Mouse (Mus musculus) MEL (cell line): ENCODE results near the gene Ptprn. TPM values are rescaled to one million over a fixed set of nuclear protein-coding genes. Genes with fewer than 3 reads are reported as not detected.

Experiments used
- DNase-seq: peaks from one replicate; pipeline ENCODE4 v3.0.0; 2011; ENCODE audit warnings: low read depth, low spot score
- H3K27ac ChIP-seq: 2 replicates; pipeline ENCODE4 v1.5.1; 2012; ENCODE audit warnings: low read depth, mild to moderate bottlenecking, control low read depth, low read length, moderate library complexity; ENCODE audit not compliant: control insufficient read depth
- H3K27me3 ChIP-seq, 2 experiments: fragments of 150-350 bp in 1 of 2; sonication (generic) in 1 of 2; 2 replicates each; pipeline ENCODE4 v1.6.1; 2012; ENCODE audit warnings: low read length in 2 of 2, mild to moderate bottlenecking in 2 of 2, improper control_type of control experiment in 1 of 2, moderate library complexity in 1 of 2; ENCODE audit not compliant: insufficient read depth in 2 of 2, control insufficient read depth in 1 of 2
- H3K36me3 ChIP-seq, 2 experiments: 2 replicates each; pipeline ENCODE4 v1.6.1; 2012 to 2014; ENCODE audit warnings: low read length in 2 of 2, improper control_type of control experiment in 1 of 2, inconsistent platforms in 1 of 2, mild to moderate bottlenecking in 1 of 2; ENCODE audit not compliant: insufficient read depth in 2 of 2, control insufficient read depth in 1 of 2
- H3K4me1 ChIP-seq, 2 experiments: fragments of 150-350 bp in 1 of 2; sonication (generic) in 1 of 2; 2 replicates each; pipeline ENCODE4 v1.6.1; 2012; ENCODE audit warnings: low read length in 2 of 2, improper control_type of control experiment in 1 of 2, mild to moderate bottlenecking in 1 of 2; ENCODE audit not compliant: insufficient read depth in 2 of 2, control insufficient read depth in 1 of 2
- H3K4me3 ChIP-seq, 2 experiments: fragments of 150-350 bp in 1 of 2; sonication (generic) in 1 of 2; 2 replicates each; pipeline ENCODE4 v1.5.1; 2012; ENCODE audit warnings: low read depth in 2 of 2, low read length in 2 of 2, mild to moderate bottlenecking in 2 of 2, moderate library complexity in 2 of 2, control low read depth in 1 of 2, improper control_type of control experiment in 1 of 2; ENCODE audit not compliant: control insufficient read depth in 1 of 2, insufficient read depth in 1 of 2
- H3K79me2 ChIP-seq: 2 replicates; pipeline ENCODE4 v1.6.1; 2012; ENCODE audit warnings: mild to moderate bottlenecking, low read length, moderate library complexity; ENCODE audit not compliant: control insufficient read depth, poor library complexity, insufficient read depth
- H3K9ac ChIP-seq: 2 replicates; pipeline ENCODE4 v1.6.1; 2012; ENCODE audit warnings: low read depth, mild to moderate bottlenecking, control low read depth, low read length, moderate library complexity; ENCODE audit not compliant: control insufficient read depth, poor library complexity, severe bottlenecking
- H3K9me3 ChIP-seq: fragments of 150-350 bp; sonication (generic); replicated peaks from 2 replicates; pipeline ENCODE4 v1.6.1; 2012; ENCODE audit warnings: mild to moderate bottlenecking, low read length, improper control_type of control experiment, moderate library complexity; ENCODE audit not compliant: insufficient read depth
- CHD1 ChIP-seq: IDR thresholded peaks from 2 replicates; pipeline ENCODE4 v1.6.1; 2012; ENCODE audit warnings: low read depth, mild to moderate bottlenecking, inconsistent platforms, low read length, improper control_type of control experiment
- CHD2 ChIP-seq: IDR thresholded peaks from 2 replicates; pipeline ENCODE4 v1.6.1; 2011; ENCODE audit warnings: low read length, improper control_type of control experiment
- CTCF ChIP-seq, 3 experiments: IDR thresholded peaks in 2 of 3; conservative IDR thresholded peaks in 1 of 3; 2 replicates each; pipeline ENCODE4 v1.5.1; 2011 to 2012; ENCODE audit warnings: low read length in 3 of 3, low read depth in 2 of 3, mild to moderate bottlenecking in 2 of 3, improper control_type of control experiment in 1 of 3, inconsistent platforms in 1 of 3, mixed read lengths in 1 of 3, moderate library complexity in 1 of 3; ENCODE audit not compliant: control insufficient read depth in 1 of 3, insufficient read depth in 1 of 3, poor library complexity in 1 of 3, severe bottlenecking in 1 of 3
- ELF1 ChIP-seq: IDR thresholded peaks from 2 replicates; pipeline ENCODE4 v1.6.1; 2014; ENCODE audit warnings: low read depth, mild to moderate bottlenecking, inconsistent platforms, low read length, improper control_type of control experiment, moderate library complexity
- ETS1 ChIP-seq: IDR thresholded peaks from 2 replicates; pipeline ENCODE4 v1.6.1; 2012; ENCODE audit warnings: low read depth, mild to moderate bottlenecking, inconsistent platforms, low read length, improper control_type of control experiment, moderate library complexity
- GATA1 ChIP-seq: IDR thresholded peaks from 2 replicates; pipeline ENCODE4 v1.6.1; 2011; ENCODE audit warnings: low read depth, low read length, improper control_type of control experiment
- KAT2A ChIP-seq: conservative IDR thresholded peaks from 2 replicates; pipeline ENCODE4 v1.6.1; 2012; ENCODE audit warnings: low read depth, low read length, improper control_type of control experiment, inconsistent platforms
- MAZ ChIP-seq: IDR thresholded peaks from 2 replicates; pipeline ENCODE4 v1.6.1; 2012; ENCODE audit warnings: low read depth, mild to moderate bottlenecking, inconsistent platforms, low read length, improper control_type of control experiment
- MEF2A ChIP-seq: IDR thresholded peaks from 2 replicates; pipeline ENCODE4 v1.6.1; 2014; ENCODE audit warnings: low read depth, mild to moderate bottlenecking, inconsistent platforms, low read length, improper control_type of control experiment; ENCODE audit not compliant: poor library complexity, insufficient replicate concordance, severe bottlenecking; ENCODE audit errors: extremely low read depth
- MXI1 ChIP-seq: IDR thresholded peaks from 2 replicates; pipeline ENCODE4 v1.6.1; 2011; ENCODE audit warnings: mild to moderate bottlenecking, low read depth, low read length, improper control_type of control experiment
- MYB ChIP-seq: IDR thresholded peaks from 2 replicates; pipeline ENCODE4 v1.6.1; 2011; ENCODE audit warnings: mild to moderate bottlenecking, low read depth, low read length, improper control_type of control experiment
- NELFE ChIP-seq: IDR thresholded peaks from 2 replicates; pipeline ENCODE4 v1.6.1; 2011; ENCODE audit warnings: low read depth, low read length, improper control_type of control experiment
- NRF1 ChIP-seq: IDR thresholded peaks from 2 replicates; pipeline ENCODE4 v1.6.1; 2014; ENCODE audit warnings: low read depth, mild to moderate bottlenecking, inconsistent platforms, low read length, improper control_type of control experiment, moderate library complexity; ENCODE audit not compliant: poor library complexity, insufficient read depth, severe bottlenecking
- POLR2AphosphoS2 ChIP-seq: IDR thresholded peaks from 2 replicates; pipeline ENCODE4 v1.6.1; 2011; ENCODE audit warnings: low read length, improper control_type of control experiment
- RAD21 ChIP-seq: IDR thresholded peaks from 2 replicates; pipeline ENCODE4 v1.6.1; 2011; ENCODE audit warnings: mild to moderate bottlenecking, low read depth, low read length, improper control_type of control experiment
- SIN3A ChIP-seq: IDR thresholded peaks from 2 replicates; pipeline ENCODE4 v1.6.1; 2012; ENCODE audit warnings: low read length, improper control_type of control experiment, inconsistent platforms
- UBTF ChIP-seq: IDR thresholded peaks from 2 replicates; pipeline ENCODE4 v1.6.1; 2012; ENCODE audit warnings: low read depth, mild to moderate bottlenecking, inconsistent platforms, low read length, improper control_type of control experiment, moderate library complexity, borderline replicate concordance; ENCODE audit not compliant: insufficient read depth
- USF1 ChIP-seq: IDR thresholded peaks from 2 replicates; pipeline ENCODE4 v1.6.1; 2014; ENCODE audit warnings: low read depth, mild to moderate bottlenecking, inconsistent platforms, low read length, improper control_type of control experiment, moderate library complexity
- ZC3H11A ChIP-seq: IDR thresholded peaks from 2 replicates; pipeline ENCODE4 v1.6.1; 2012; ENCODE audit warnings: low read depth, mild to moderate bottlenecking, inconsistent platforms, low read length, improper control_type of control experiment
- polyA plus RNA-seq, 2 experiments: library from polyadenylated mRNA; stranded (reverse) in 1 of 2; unstranded in 1 of 2; fragments of >175 nt in 1 of 2; fragments of >200 nt in 1 of 2; gene quantifications; 2 replicates each; pipeline versions ENCODE4 v1.2.1 to v1.2.4; 2012; ENCODE audit warnings: low replicate concordance in 2 of 2, low read depth in 1 of 2; ENCODE audit not compliant: insufficient read length in 2 of 2, insufficient read depth in 1 of 2, missing spikeins in 1 of 2
- total RNA-seq: library from RNA; depleted of rRNA; stranded (reverse); fragments of 300-350 nt; gene quantifications from 2 replicates; pipeline ENCODE4 v1.2.3, GENCODE M21; 2012

Ptprn gene
- total and polyA plus RNA-seq, 3 experiments, result 0.13 TPM; not detected in 2

DNA sequence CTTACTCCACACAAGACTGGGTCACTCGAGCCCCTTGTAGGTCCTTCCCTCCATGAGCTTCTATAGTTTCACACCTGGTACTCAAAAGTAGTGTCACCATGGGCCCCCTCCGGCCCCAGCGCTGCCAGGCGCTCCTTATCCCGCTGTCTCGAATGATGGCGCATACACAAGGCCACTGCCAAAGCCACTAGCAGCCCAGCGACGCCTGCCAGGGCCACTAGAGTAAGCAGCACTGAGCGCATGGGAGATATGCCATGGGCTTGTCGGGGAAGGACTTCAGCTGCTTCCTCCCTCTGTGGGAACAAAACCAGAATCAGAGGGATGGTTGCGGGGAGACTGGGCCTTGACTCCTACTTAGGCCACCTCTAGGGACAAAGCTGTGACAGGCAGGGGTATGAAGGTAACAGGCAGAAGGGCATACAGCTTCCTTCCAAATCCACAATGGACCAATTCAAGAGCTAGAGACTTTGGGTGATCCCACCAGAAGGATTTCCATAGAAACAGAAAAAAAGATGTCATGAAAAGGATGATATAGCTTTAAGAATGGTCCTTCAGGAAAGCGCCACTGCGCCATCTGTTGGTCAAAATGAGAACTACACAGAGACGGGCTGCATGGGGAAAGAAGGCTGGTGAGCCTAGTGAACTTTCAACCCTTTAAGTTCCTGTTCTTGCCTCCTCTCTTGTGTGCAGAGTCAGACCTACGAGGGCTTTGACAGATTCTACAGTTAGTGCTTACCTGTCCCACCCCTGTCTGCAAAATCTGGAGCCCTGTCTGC lies 10.3 kb downstream of the Ptprn start (continued):
- peak; percentile 91 for TF ChIP-seq RAD21

DNA sequence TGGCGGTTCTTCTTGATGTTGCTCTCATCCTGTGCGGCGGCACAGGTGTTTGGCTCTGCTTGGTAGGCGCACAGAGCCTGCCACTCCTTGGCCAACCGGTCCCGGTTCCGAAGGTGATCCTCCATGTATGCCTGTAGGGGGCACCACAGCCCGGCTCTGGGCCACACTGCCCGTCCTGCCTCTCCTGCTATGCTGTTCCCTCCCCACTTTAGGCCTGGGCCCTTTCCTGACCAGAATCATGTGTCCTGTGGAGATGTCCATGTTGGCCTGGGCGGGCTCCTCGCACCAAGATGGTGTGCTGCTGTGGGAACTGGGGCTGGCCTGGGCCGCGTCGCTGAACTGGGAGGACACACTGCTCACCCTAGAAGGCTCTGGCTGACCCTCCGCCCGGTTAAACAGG lies 11.3 kb downstream of the Ptprn start:
- no peaks in the 10 kb centered on the region for H3K36me3 ChIP-seq
- H3K9me3 ChIP-seq, result no peaks in the 10 kb centered on the region
- H3K4me1 ChIP-seq, result no peaks in the 10 kb centered on the region; a peak in 1 of 4 replicates
- H3K79me2 ChIP-seq, result no peaks in the 10 kb centered on the region
- H3K9ac ChIP-seq, result no peak overlapping the region
- no peak overlapping the region for H3K4me3 ChIP-seq
- TF ChIP-seq CTCF (IDR thresholded peaks at IDR 0.05 in 2 of 3, conservative IDR thresholded peaks at IDR 0.05 in 1 of 3; ENCODE audit: control insufficient read depth in 1 of 3, insufficient read depth in 1 of 3, low read depth in 2 of 3, low read length in 3 of 3, poor library complexity in 1 of 3, severe bottlenecking in 1 of 3) (peak in 2 of 3 experiments; percentile 17 to 40; a peak in 3 of 6 replicates), ZC3H11A (no peak)
- DNase-seq, result no peak
- no peaks in the 10 kb centered on the region for H3K27me3 ChIP-seq
- no peak overlapping the region for H3K27ac ChIP-seq

DNA sequence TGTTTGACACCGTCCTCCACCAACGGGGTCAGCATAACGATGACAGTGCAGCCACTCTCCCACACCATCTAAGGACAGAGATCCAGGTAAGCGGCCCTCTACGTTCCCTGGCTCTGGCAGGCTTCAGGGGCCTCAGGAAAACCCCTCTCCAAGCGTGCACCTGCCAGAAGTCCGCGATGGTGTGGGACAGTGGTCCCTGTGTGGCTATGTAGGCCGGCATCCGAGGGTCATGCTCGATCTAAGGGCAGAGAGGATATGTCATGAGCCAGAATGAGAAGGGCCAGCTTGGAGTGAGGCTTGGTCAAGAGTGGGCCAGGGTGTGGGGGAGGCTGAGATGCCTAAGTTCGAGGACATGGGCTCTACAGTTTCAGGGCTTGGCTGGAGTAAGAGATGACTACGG lies 12.0 kb downstream of the Ptprn start:
- TF ChIP-seq MEF2A, result no peak
- Histone ChIP-seq H3K36me3 (no peaks in the 10 kb centered on the region), H3K27me3 (no peaks in the 10 kb centered on the region), H3K79me2 (no peaks in the 10 kb centered on the region), H3K27ac (no peak overlapping the region), H3K9ac (no peak overlapping the region), H3K4me1 (no peaks in the 10 kb centered on the region; a peak in 1 of 4 replicates), H3K4me3 (no peak overlapping the region), H3K9me3 (no peaks in the 10 kb centered on the region)
- DNase-seq, result no peak

DNA sequence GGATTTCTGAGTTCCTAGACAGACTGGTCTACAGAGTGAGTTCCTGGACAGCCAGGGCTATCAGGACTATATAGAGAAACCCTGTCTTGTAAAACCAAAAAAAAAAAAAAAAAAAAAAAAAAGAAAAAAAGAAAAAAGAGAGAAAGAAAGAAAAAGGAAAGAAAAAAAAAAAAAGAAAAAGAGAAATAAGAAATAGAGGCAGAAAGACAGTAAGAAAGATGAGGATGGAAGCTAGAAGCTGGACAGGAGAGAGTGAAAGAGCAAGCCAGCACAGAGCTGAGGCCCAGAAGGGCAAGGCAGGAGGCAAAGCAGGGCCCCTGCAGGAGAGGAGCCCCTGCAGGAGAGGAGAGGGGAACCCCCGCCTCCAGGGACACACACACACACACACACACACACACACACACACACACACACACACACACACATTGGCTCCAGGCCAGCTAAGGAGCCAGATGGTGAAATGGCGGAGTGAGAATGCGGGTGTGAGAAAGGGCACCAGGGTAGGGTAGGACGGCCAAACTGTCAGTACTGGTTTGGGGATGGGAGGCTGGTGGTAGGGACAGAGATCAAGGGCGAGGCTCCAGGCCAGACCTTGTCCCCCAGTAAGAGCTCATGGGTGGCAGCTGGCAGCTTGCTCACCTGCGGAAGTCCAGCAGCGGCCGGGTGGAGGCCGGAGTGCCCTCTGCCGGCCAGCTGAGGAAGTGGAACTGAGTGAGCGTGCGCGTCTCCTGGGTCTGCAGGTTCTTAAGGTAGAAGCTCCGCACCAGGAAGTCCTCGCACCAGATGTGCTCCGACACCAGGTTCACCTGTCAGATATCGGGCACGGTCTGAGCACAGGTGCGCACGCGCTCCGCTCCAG lies 13.0 kb downstream of the Ptprn start:
- Histone ChIP-seq H3K4me3 (peak overlapping the region; percentile 52 to 55), H3K9ac (peak overlapping the region; percentile 63), H3K79me2 (no peaks in the 10 kb centered on the region), H3K36me3 (no peaks in the 10 kb centered on the region), H3K27ac (no peak overlapping the region), H3K4me1 (no peaks in the 10 kb centered on the region; a peak in 1 of 4 replicates), H3K9me3 (no peaks in the 10 kb centered on the region), H3K27me3 (no peaks in the 10 kb centered on the region)
- peak; percentile 90 for DNase-seq
- TF ChIP-seq ETS1 (peak; percentile 44), CHD2 (no peak), ZC3H11A (peak; percentile 72), NELFE (no peak), SIN3A (peak; percentile 64; the same call in 1 of the 2 replicates), UBTF (no peak), ELF1 (peak; percentile 78), MAZ (peak; percentile 70; the same call in 1 of the 2 replicates), KAT2A (no peak), POLR2AphosphoS2 (no peak), CHD1 (no peak), MYB (no peak), USF1 (no peak), NRF1 (peak; percentile 53), RAD21 (peak; percentile 64), MXI1 (peak; percentile 76), GATA1 (no peak), CTCF (IDR thresholded peaks at IDR 0.05 in 2 of 3, conservative IDR thresholded peaks at IDR 0.05 in 1 of 3; ENCODE audit: control insufficient read depth in 1 of 3, insufficient read depth in 1 of 3, low read depth in 2 of 3, low read length in 3 of 3, poor library complexity in 1 of 3, severe bottlenecking in 1 of 3) (peak; percentile 82 to 97 (median 88))
